Mouse (Mus musculus): Measurements from ENCODE around the gene Avpr1b.

DNA sequence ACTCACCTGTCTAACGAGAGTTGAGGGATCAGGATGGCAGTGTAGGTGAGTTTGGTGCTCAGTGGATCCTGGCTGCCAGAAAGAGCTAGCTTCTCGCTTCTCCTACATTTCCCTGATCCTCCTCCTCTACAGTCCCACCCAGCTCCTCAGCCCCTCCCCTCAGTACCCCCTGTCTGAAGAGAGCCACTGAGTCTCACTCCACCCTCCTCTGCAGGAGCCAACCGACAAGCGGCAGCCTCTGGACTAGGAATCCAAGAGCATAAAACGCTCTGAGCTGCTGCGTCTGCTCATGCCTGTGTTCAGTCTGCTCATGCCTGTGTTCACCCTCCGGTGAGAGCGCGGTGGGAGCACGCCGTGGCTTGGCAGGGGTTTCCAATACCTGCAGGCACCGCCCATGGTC lies at the start of gene Avpr1b:
- TF ChIP-seq CTCF (IDR thresholded peaks at IDR 0.05; ENCODE audit: low read depth, low read length) (no peak), GATA1 (IDR thresholded peaks at IDR 0.05; ENCODE audit: borderline replicate concordance, low read length) (no peak), POLR2AphosphoS5 (IDR thresholded peaks at IDR 0.05; ENCODE audit: insufficient replicate concordance, low read depth, low read length) (no peak), TAL1 (conservative IDR thresholded peaks at IDR 0.05; ENCODE audit: low read depth, low read length) (no peak), GATA2 (IDR thresholded peaks at IDR 0.05; ENCODE audit: borderline replicate concordance, low read depth, low read length) (no peak)
